Mouse (Mus musculus) CD8-positive naive resting alpha-beta T cell, adult 2 months (primary cell): ENCODE measurements at regions not wholly inside any gene's neighbourhood (a gene's known extent, or its start where the extent isn't known, plus 50 kb on each side); places are given as distances from the start of the nearest gene placed in this dataset.

ENCODE experiments used
- DNase-seq, 2 experiments: peaks; one replicate each; pipeline ENCODE4 v3.0.0; 2022; ENCODE audit warnings: low read depth in 2 of 2, low spot score in 2 of 2

DNA sequence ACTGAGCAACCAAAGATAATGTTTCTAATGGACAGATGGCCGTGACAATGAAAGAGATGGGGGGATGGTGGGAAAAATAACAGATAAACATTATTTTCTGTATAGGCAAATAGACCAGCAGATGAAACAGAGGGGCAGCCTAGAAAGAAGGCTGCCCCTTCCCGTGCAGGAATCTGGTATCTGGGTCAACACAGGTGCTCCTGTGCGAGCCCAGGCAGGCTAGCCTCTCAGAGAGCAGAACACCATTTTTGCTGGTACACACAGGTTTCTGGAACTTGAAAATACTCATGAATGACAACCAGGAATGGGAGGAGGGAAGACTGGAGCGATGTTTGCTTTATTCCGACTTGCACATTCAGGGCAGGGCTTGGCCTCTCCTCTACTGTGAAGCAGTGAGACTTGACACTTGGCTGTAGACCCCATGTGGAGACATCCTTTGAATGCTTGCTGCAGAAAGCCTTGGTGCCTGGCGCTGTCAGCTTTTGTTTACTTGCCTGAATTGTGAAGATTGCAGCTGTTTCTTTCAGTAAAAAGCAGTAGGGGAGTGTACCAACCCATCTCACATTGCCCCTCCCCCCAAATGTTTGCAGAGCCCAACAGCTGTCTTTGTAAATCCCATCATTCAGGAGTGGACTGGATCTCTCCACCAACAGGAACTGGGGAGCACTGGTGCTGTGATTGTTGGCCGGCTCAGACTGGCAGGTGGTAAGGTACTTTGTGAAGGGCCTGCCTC, 172.5 kb downstream of the Gm5426 start:
- no peak for DNase-seq

DNA sequence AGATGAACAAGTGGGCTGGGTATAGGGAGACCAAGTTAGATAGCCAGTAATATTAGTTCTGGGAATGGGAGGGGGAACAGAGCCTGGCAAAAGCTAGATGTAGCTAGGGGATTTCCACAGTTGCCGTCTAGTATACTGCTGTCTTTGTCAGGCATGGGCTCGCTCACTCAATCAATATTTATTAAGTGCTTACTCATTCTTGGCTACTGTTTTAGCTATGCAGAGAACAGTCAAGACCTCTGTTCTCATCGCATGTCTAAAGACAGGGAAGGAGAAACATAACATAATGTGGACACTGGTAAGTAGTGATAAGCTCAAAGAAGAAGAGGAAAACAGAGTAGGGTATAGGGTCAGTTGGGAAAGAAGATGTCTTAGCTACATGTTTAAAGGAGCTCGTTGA, 173.4 kb downstream of the Gm5426 start:
- no peak for DNase-seq

DNA sequence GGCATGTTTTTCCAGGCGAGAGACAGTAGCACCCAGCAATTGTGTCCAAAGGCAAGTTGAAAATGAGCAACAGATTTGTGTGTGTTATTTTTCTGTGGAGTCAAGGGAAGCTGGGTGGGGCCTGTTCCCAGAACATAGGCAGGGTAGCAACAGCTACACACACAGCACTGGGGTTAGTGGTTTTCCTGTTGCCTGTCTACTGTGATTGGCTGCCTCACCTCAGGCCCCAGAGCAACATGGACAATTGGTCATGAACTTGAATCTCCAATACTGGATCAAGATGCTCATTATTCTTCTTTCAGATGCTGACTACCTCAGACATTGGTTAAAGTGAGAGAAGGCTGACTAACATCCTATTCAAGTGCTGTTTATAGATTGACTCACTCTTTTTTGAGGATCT, 188.9 kb downstream of the Gm5426 start:
- peak; percentile 14 to 15 for DNase-seq

DNA sequence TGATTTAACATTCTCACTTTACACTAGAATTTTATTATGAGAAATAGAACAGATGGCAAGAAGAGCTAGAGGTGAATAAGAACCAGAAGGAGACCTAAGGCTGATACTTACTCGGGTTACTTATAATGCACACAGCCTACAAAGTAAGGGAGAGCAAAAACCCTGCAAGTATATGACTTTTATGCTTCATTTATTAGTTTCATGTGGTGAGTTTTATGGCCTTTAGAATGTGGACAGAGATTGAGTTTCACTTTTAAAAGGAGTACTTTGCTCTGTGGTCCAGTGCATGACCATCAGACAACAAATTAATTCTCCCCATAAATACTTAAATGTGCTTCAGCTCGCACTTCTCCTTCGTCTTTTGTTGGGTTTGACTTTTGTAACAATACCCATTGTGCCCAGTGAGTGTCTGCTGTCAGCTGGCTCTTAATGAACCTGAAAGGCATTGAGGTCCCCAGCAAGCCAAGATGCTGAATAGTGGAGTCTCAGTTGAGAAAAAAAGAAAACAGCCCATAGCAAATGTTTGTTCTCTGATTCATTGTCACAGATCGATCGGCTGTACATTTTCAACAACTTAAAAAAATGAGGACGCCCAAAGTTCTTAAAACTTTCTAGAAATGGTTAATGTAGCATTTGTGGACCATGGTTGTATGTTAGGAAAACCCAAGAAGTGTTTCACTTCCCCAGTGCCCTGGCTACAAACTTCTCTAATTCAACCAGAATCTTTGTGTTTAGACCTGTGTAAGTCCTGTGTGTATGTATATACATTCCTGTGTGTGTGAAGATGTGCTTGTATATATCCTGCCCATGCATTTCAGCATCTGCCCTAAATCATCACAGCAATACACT, 194.5 kb downstream of the Gm5426 start:
- no peak for DNase-seq

DNA sequence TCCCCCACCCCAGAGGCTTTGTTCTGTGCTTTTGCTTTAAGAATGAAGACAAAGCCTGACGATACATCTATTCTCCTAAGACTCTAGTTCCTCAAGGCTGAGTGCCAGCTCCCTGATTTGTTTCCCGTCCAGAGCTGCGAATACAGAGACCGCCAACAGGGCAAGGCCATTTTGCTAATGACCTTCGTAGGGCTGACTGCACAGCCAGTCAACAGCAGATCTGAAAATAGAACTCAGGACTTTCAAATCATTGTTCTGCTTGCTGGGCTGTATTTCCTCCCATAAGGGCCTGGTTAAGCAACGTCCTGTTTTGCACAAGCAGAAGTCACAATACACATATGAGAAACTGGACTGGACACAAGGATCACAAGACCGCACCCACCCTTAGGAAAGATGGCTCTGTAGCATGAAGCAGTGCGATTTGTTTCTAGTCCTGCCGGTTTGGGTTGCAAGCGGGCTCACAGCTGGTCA, 196.4 kb downstream of the Gm5426 start:
- no peak for DNase-seq

DNA sequence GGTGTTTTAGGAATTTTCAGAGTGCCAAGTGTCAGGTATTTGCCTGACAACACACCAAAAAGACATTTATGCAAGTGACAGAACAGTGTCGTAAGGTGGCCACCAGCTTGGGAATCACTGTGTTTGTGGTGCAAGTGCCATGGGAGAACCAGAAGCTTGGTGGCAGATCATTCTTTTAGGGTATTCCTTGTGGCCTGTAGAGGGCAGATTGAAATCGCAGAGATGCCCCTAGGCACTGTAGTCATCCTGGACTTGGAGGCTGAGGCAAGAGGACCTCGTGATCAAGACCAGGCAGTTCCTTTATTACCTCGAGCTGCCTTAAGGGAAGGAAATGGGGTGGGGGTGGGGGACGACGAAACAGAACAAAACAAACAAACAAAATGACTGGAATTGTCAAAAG, 196.8 kb downstream of the Gm5426 start:
- peak; percentile 22 to 37 for DNase-seq

DNA sequence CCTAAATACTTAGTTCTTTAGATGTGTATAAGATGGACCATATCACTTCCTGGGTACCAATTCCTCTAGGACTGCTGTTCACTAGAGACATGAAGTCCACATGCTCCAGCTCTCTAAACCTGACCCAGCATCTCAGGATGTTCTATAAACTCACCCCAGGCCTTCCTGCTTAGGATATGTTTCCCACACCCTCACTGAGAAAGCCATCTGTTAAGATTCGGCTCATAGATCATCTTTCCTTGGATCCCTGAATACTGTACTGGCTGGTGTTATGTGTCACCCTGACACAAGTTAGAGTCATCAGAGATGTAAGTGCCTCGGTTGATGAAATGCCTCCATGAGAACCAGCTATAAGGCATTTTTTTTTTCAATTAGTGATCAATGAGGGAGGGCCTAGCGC, 199.9 kb downstream of the Gm5426 start:
- no peak for DNase-seq

DNA sequence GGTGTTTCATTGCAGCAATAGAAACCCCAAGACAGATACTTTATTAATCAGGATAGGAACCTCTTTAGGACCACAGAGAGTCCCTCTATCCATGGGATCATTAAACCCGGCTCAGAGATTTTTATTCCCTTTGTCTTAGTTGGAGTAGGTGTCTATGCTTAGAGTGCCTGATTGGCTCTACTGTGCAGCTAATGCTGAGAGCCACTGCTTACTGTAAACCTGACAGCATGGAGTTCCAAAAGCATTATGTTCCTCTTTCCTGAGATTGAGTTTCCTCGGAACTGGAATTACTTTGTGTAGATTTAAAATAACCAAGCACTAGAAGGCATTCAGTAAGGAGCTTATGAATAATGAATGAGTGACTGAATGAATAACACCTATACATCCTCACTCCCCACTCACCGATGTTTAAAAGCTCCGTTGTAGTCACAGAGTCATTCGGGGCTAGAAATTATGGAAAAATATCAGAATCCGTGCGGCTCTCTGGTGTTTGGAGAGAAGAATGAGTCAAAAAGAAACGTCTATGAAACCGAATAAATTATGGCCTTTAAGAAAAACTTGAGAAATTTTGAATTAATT, 200.8 kb downstream of the Gm5426 start:
- no peak for DNase-seq

DNA sequence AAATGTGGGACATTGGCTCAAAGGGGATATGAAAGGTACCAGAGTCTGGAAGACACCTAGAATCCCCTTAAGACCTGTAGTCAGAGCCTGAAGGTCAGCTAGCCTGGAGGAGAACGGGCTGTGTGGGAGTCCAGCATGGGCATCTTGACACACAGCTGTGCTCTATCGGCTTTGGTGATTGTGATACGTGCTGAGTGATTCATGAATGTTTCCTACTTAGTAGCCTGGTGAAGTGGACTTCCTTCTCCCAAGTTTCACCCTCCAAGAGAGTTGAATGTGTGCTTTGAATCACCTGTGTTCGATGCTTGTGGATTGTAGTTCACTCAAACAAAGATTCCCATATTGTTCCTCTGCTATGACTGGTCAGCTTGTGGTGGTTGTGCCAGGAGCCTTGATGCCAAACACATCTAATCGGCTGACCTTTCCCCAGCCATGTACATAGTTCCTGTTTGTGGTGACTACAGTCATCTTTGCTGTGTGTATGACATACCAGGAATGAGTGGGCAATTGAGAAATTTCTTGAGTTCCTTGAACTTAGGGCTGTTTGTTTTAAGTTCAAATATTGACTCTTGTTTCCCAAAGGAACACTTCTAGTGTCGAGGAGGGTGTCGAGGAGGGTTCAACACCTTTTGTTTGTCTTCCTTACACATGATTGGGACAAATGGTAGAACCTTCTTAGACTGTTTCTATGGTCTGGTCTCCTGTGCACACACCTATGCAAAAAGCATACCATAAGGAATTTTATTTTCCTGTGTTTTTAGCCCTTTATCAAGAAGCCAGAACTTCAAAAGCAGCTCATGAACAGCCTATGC, 201.6 kb downstream of the Gm5426 start:
- no peak for DNase-seq

DNA sequence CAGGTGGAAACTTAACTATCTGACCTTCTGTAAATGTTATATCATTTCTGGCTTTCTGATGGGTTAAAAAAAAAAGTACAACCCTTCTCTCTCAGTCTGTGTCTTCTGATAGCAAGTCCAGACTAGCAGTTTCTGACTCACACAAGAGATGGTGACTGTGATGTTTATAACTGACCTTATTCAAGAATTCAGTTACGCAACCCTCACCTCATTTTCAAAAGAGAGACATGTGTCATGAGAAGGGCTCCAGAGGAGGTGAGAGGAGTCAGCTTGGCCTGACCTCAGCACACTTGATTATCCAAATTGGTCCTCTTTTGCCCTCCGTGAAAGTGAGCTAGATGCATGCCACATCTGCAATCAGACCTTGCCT, 202.2 kb downstream of the Gm5426 start:
- no peak for DNase-seq

DNA sequence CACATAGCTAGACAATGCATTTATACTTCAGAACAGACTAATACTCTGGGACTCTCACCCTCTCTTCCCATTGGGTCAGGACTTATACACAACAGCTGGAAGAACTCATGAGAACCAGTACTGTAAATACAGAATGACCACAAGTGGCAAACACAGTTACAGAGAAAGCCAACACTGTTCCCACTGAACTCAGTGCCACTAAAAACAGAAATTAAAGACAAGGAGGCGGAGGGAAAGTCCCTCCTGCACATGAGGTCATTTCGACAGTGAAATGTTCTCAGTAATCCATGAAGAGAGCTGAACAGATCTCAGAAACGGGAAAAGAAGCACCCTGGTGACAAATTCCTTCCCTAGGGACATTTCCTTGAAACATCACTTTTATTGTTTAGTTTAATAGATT, 206.1 kb downstream of the Gm5426 start:
- DNase-seq: no peak

DNA sequence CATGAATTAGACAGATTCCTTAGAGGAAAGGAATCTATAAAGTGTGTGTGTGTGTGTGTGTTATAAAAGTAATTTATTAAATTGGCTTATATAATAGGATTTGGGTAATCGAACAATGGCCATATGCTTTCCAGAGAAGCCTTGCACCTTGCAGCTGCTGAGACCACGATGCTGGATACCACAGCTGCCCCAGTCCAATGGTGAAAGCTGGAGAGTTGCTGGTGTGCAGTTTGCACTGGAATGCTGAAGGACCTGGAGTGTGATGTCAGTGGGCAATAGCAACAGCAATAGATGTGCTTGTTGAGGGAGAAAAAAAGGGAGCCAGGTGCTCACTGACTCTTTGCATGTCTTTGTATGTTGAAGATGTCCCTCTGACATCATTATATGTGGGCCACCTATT, 207.3 kb downstream of the Gm5426 start:
- no peak for DNase-seq

DNA sequence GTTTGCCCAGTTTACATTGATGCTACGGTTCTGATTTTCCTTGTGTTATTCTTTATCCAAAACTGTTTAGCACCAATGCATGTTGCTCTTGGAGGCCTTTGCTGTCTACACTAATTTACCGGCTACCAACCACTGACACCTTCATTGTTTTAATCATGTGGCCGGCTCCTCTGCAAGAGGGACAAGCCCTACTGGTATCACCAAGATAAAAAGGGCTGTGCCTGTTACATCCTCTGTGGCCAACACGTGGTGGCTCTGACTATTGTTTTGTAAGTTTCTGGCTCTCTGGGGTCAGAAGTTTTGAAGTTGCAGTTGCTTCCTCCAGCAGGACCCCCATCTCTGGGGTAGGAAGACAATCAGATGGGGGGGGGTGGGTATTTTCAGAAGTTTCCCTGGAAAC, 214.3 kb downstream of the Gm5426 start:
- DNase-seq: no peak

DNA sequence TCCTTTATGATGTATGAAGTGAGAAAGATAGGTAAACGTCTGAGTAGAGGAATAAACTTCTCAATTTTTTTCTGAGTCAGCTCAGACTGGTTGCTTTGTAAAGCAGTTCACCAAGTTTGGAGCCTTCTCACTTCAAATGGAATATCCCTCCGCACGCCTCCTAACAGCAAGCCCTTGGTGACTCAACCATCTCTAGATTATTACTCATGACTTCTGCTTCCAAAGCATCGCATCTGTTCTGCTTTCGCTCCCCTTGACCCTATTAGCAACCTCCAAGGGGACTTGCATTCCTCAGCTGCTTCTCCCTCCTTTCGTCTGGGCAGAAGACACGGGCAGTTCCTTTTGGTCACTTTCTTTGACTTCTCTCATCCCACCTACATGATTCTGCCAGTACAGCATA, 214.9 kb downstream of the Gm5426 start:
- no peak for DNase-seq

DNA sequence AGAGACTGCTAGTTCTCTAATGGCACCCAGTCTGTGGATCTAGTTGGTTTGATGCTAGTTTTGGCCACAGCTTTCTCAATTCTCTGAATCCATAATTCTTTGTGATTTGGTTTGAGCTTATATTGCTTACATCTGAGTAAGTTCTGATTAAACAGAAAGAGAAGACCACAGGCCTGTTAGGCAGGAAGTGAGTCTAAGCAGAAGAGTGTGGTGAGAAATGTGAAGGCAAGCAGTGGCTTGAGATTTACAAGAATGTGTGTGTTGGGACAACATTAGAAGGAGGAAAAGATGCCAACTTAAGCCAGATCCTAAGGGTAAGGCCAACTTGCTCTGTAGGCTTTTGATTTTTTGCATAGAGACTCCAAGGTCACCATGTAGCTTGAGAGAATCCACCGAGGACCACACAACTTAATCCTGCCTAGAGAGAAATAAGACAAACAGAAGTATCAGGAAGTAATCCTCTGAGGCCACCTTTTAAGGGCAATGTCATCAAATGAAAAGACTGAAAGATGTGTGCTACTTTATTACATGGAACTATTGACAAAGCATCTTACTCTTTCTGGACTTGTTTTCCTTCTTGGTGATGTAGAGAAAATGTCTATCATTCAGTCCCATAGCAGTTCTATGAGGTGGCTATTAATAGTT, 220.7 kb downstream of the Gm5426 start:
- peak in 1 of 2 experiments; percentile 22 for DNase-seq

DNA sequence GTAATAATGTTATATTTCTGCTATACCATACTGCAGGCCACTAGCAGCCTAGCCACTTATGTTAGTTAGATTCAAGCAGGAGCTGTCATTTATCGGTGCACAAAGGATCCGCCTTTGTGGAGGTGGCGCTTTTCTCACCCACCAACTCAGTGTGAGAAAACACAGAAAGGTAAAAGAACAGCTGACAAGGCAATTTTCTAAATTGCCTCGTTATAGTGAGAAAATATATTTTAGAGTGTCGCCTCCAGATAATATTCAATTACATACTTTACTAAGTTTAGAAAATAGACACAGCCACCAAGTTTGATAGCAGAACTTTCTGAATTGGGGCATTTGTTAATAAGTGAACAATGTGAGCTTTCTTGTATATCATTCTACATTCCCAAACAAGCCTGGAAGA, 221.2 kb downstream of the Gm5426 start:
- DNase-seq: no peak

DNA sequence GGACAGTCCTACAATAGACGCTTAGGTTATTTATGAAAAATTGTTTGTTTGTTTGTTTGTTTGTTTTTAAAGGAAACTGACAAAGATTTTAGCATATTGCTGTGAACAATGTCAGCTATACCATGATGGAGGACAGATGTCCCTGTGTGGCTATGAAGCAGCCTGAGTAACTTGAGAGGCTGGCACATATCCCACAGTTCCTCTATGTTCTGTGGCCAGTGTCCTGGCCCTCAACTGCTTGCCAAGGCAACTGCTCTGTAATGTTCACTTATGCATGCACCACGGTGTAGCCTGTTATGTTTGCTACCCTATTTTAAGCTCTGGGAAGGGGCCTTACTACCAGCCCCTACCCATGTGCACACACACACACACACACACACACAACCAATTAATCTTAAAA, 222.6 kb downstream of the Gm5426 start:
- DNase-seq: no peak

DNA sequence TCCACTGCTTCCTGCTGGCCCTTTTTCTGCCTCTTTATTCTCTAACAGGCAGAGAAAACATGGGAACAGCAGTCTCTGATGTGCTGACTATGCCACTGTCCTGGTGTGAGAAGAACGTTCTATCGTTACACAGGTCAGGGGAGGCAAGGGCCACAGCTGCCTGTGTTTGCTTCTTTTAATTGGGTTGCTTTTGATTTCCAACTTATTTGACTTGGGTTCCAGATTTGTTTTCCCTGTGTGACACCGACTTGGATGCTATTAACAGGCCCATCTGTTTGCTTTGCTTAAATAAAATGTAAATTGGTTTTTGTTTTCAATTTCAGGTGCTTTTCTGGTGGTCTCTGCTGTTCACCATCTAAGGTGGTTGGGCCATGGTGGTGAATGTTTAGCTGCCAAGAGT, 225.8 kb downstream of the Gm5426 start:
- no peak for DNase-seq

DNA sequence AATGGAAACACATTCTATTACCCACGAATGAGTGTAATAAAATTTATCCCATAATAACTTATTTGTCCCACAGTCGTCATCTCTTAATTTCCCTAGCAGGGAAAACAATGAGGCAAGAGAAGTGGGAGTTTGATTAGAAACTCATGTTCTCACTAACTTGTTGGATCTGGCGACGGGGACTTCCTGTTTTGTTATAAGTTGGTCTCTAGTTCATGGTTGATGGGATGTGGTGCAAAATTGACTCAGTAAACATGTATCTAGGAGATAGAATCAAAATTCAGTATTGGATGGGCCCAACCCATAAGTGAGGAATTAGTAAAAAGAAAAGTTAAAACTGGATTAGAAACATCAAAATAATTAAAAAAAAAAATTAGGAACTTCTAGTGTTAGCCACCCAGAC, 227.5 kb downstream of the Gm5426 start:
- peak in 1 of 2 experiments; percentile 7 for DNase-seq

DNA sequence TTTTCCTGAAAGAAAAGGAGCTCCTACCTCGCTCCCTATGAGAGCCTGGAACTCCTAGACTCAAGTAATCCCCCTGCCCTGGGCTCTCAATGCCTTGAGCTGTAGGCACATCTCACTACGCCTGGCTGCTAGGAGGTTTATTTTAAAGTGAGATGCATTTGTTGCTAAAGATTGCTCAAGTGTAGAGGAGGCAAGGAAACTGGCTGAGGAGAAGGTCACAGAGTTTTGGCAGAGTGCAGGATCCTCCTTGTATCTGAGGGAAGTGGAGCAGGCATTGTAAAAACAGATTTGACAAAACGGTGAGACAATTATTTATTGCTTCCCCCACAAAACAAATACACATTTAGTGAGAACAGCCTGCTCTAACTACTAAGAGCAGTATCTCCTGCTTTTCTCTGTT, 228.7 kb downstream of the Gm5426 start:
- no peak for DNase-seq

DNA sequence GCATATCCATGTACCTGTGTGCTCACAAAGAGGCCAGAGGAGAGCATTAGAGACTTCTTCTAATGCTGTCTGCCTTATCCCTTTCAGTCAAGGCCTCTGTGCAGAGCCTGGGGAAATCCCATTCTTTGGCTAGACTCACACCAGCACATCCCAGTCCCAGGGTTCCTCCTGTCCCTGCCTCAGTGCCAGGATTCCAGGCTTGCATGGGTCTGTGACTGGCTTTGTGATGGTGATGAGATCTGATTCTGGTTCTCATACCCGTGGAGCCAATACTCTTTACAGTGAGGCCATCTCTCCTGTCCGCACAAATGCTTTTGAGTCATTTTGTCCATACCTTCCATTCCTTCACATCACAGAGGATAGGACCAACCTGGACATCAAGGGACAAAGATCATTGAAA, 230.5 kb downstream of the Gm5426 start:
- DNase-seq: no peak
